Mouse (Mus musculus) MN1 (cell line): ENCODE data around the gene Pcgf3.

Source experiments
- DNase-seq: peaks from one replicate; pipeline ENCODE4 v3.0.0-alpha.2; 2016; ENCODE audit warnings: low spot score

Gene Pcgf3

DNA sequence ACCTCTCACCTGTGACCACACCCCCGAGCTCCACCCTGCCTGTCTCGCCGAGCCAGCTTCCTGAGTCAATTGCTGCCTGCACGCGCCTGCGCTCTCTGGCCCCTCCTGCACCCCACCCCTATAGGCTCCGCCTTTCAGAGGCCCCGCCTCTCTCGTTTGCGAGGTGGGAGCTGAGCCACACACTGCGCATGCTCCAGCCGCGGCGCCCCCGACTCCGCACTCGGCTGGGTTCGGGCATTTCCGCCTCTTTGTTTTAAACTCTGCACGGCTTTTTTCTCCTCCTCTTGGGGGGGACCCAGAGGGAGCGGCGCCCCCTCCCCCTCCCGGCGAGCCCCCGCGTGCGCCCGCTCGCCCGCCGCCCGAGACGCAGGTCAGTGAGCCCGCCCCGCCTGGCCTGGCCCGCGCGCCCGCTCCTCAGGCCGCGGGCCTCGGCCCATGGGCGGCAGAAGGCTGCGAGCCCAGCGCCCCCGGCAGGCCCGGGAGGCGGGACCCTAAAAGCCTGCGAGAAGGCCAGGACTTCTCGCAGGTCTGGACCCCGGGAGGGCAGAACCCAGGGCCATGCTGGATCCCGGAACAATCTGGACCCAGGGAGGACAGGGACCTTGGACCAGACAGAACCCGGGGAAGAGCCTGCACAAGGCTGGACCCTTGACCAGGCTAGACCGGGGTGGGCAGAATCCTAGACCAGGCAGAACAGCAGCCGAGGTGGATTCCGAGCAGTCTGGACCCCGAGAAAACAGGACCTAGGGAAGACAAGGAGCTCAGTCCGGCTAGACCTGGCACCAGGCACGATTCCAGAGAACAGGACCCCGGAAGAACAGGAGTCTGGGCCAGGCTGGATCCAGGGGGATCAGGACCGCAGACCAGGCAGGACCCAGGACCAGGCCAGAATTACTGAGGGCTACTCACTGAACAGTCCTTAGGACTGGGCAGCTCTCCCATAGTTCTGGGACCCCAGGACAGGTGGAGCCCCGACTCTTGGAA, at the start of gene Pcgf3:
TSS of gene Pcgf3 (plus strand) at position 151 of the 984 bp plus-strand sequence.
- DNase-seq, result peak; percentile 94

GRCm38 (mm10) chr5:108414711-108415110, 46.3 kb upstream of the Pcgf3 start:
- no peak for DNase-seq

GRCm38 (mm10) chr5:108422741-108423140, 38.3 kb upstream of the Pcgf3 start:
- DNase-seq, result no peak

DNA sequence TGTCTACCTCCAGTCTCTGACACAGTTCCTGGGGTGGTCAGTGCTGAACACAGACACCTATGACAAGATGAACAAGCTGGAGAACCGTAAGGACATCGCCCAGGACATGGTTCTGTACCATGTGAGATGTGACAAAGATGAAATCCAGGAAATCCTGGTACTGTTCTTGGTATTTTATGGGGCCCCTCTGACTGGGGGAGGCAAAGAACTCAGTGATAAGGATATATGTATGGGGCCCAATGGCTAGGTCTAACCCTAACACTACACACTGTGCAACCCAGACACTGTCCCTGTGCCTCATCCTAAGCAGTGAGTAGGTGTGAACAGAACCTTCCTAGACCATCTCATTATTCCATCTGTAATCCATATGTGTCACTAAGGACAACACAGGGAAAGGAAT, 37.6 kb upstream of the Pcgf3 start:
- no peak for DNase-seq

- peak; percentile 66 for DNase-seq
Observed at GRCm38 (mm10) chr5:108427186-108427585, 33.8 kb upstream of the Pcgf3 start.

- no peak for DNase-seq
Observed at GRCm38 (mm10) chr5:108431196-108431595, 29.8 kb upstream of the Pcgf3 start.

DNA sequence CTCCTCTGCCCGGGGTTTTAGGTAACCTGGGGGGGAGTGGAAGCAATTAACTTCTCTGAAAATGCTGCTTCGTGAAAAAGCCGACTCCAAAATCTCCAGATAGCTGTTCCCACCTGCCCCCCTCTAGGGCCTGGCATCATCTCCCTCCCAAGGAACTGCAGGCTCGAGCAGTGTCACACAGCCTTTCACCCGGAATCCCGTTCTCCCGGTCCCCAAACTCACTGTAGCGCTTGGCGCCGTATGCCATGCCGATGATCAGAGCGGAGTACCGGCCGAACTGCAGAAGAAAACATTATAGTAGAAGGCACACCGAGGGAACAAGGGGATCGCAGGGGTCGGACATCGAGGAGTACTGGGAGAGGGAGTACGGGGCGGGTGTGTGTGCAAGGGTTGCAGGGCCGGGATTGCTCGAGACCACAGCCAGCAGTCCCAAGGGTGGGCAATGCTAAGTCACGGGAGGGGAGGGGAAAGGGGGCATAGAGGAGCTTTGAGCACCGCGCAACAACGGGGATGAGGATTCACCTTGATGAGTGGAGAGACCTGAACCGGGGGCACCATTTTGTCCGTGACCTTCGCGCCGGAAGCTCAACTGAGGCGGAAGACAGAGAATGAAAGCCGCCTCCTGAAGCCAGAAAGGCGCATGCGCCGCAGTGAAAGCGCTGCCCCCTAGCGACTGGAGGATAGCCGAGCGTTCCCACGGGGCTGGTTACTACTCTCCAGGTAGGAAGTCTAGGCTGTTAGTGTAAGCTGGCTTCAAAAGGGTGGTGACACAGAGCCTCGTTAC, 27.0 kb upstream of the Pcgf3 start, which contains the start of gene Atp5k:
TSS of gene Atp5k (minus strand) at position 645 of the 784 bp plus-strand sequence.
- peak; percentile 93 for DNase-seq

- no peak for DNase-seq
Observed at GRCm38 (mm10) chr5:108436101-108436500, 24.9 kb upstream of the Pcgf3 start.

GRCm38 (mm10) chr5:108446973-108447372, 14.1 kb upstream of the Pcgf3 start:
- DNase-seq, result no peak

DNA sequence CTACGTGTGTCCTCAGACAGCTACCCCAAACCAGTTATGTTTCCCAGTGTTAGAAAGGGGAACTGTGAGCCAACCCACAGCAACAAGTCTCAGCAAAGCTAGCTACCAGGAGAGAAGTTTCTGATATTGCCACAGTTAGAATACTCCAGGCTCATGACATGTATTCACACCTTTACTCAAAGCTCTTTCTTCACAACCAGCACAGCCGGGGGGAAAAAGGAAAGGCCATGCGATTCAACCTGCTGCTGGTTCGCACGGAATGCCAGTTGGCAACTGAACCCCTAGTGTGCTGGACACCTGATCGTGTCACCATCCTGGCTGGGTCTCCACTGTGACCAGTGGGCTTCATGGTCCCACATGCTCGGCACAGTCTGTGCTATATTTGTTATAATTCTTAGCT, 13.2 kb upstream of the Pcgf3 start:
- no peak for DNase-seq

DNA sequence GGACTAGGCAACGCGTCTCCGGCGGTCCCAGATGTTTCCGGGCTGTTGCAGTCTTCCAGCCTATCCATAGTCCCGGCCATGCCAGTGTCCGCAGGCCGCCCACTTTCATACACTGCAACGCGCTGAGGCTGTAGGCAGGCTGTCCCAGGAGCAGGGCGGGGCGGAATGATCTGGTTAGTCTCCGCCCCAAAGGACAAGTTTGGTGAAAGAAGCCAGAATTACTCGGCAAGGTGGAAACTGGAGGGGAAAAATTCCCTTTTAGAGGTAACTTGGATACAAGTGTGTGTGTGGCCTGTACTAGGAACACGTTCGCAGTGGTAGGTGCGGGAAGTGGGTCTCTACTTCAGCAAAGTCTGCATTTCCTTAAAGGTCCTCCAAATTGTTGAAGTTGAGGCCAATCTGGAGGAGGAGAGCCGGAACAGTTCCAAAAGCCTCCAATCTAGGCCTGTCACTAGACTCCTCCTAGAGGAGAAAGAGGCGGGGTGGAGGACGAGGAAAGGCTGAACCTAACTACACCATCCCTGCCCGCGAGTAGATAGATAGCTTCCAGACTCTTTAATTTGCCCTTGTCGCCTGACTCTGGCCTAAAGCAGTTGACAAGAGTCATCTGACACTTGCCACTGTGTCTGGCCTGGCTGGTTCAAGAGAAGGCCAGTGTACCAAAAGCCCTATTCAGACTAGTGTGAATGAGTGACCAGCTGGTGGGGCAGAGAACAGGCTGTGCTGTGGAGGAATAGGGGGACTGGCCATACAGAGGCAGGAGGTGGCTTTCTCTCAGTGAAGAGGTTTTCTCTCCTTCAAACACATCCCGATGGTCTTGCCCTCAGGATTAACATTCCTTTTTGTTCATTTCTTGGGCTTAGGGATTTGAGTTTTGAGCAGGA, 12.0 kb upstream of the Pcgf3 start, which contains the start of gene Mfsd7a:
TSS of gene Mfsd7a (minus strand) at position 107 of the 884 bp plus-strand sequence.
- peak; percentile 75 for DNase-seq

- no peak for DNase-seq
Observed at GRCm38 (mm10) chr5:108450837-108451540, 10.0 kb upstream of the Pcgf3 start.

DNA sequence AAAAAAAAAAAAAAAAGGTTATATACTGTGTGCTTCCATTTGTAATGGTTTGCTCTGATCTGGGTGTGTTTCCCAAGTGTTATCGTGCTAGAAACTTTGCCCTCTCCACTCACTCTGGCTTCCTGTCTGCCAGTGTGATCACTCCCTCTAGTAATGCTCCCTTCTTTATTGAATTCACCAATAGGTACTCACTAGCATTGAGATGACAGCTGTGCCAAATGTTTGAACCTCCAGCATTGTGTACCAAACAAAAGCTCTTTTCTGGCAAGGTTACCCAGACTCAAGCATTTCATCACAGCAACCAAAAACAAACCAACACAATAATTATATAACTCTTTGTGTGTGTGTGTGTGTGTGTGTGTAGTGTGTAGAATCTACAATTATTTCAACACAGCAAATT, 9.4 kb upstream of the Pcgf3 start:
- DNase-seq, result no peak

DNA sequence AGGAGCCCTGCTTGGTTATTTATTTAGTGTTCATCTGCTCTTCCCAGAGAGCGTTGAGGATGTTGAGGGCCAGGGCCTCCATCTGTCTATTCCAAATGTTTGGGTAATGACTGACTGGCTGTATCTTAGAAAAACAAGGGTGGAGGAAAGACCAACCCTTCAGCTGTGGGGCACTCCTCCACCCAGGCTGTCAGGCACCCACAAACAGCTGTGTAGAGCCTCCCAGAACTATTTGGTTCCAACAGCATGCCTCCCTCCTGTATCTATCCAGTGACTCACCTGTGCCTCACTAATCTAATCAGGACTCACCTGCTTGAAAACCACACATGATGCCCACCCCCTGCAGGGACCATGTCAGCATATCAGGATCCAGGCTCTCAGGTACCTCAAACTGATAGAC, 8.6 kb upstream of the Pcgf3 start:
- no peak for DNase-seq

DNA sequence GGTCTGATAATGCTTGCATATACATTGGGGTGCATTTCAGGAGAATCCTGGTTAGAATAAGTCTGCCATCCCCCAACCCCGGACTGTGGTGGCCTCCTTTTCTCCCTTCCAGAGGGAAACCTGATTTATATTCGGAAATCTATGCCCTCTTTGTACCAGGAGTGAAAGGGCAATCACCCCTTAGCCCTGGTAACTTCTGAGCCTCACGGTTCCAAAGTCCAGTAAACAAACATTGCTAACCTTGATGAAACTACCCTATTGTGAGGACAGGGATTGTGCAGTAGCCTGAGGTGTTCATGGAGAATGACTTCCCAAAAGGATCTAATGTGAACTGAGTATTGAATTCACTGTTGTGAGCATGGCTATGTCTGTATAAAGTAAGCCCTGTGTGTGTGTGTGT, 6.9 kb upstream of the Pcgf3 start:
- no peak for DNase-seq

DNA sequence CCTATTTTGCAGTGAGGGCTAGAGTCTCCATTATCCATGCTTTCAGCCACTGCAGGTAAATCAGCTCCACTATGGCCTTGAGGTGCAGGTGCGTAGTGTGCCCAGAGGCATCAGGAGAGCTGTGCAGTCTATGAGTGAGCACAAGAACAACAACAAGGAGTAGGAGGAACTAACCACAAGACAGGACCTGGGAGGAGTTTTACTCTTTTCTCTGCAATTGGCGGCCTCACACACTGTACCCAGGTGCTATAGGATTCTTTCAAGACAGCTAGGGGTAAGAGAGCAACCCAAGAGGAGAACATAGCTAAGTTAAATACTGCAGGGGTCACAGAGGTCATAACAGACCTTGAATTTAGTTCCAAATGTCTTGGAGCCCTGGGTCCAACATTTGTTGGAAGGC, 2.3 kb upstream of the Pcgf3 start:
- no peak for DNase-seq

GRCm38 (mm10) chr5:108460461-108460860, 571 bp upstream of the Pcgf3 start:
- no peak for DNase-seq

GRCm38 (mm10) chr5:108462446-108462845, 1.4 kb downstream of the Pcgf3 start:
- DNase-seq, result no peak

- DNase-seq, result no peak
Observed at GRCm38 (mm10) chr5:108465131-108465891, 4.3 kb downstream of the Pcgf3 start.

- no peak for DNase-seq
Observed at GRCm38 (mm10) chr5:108466647-108467046, 5.6 kb downstream of the Pcgf3 start.
